Mouse (Mus musculus) lung, postnatal 0 days (tissue): ENCODE data around the gene Pdha2. TPM values are rescaled to one million over a fixed set of nuclear protein-coding genes. Genes with fewer than 3 reads are reported as not detected.

Experiments used
- ATAC-seq: fragments of 200-750 bp; cut with Nextera tagmentation; 2 replicates; pipeline ENCODE4 v1.8.0; 2017; ENCODE audit warnings: moderate library complexity
- DNase-seq: peaks from one replicate; pipeline ENCODE4 v3.0.0-alpha.2; 2016; ENCODE audit warnings: low spot score
- H3K27ac ChIP-seq: fragments of 300-500 bp; sonication (generic); 2 replicates; pipeline ENCODE4 v1.5.1; 2014; ENCODE audit warnings: antibody characterized with exemption, mild to moderate bottlenecking, low read length, mixed read lengths
- H3K27me3 ChIP-seq: fragments of 300-500 bp; sonication (generic); replicated peaks from 2 replicates; pipeline ENCODE4 v1.6.1; 2014; ENCODE audit warnings: low read length, mixed read lengths; ENCODE audit not compliant: insufficient read depth
- H3K36me3 ChIP-seq: fragments of 300-500 bp; sonication (generic); 2 replicates; pipeline ENCODE4 v1.6.1; 2014; ENCODE audit warnings: low read length, mixed read lengths; ENCODE audit not compliant: insufficient read depth
- H3K4me1 ChIP-seq: fragments of 300-500 bp; sonication (generic); 2 replicates; pipeline ENCODE4 v1.6.1; 2014; ENCODE audit warnings: antibody characterized with exemption, low read depth, low read length, mixed read lengths; ENCODE audit not compliant: insufficient read depth
- H3K4me2 ChIP-seq: fragments of 300-500 bp; sonication (generic); replicated peaks from 2 replicates; pipeline ENCODE4 v1.6.1; 2014; ENCODE audit warnings: low read depth, mild to moderate bottlenecking, low read length, moderate library complexity, mixed read lengths
- H3K4me3 ChIP-seq: fragments of 300-500 bp; sonication (generic); 2 replicates; pipeline ENCODE4 v1.5.1; 2014; ENCODE audit warnings: low read depth, low read length
- H3K9ac ChIP-seq: fragments of 300-500 bp; sonication (generic); replicated peaks from 2 replicates; pipeline ENCODE4 v1.6.1; 2014; ENCODE audit warnings: low read depth, mild to moderate bottlenecking
- H3K9me3 ChIP-seq: fragments of 300-500 bp; sonication (generic); 2 replicates; pipeline ENCODE4 v1.6.1; 2016; ENCODE audit warnings: low read length, mixed read lengths
- CTCF ChIP-seq: IDR thresholded peaks from 2 replicates; pipeline ENCODE4 v1.5.1; 2016; ENCODE audit warnings: antibody characterized with exemption, mild to moderate bottlenecking
- EP300 ChIP-seq: IDR thresholded peaks from 2 replicates; pipeline ENCODE4 v1.6.1; 2016; ENCODE audit warnings: antibody characterized with exemption, mild to moderate bottlenecking, control low read depth
- WGBS: fragments of 180-500 bp; shearing (Covaris S2); extraction: QIAGEN DNeasy Blood & Tissue Kit; methylation state at CpG from one replicate; pipeline ENCODE4 v1.1.7; 2014; 5-methylcytosine and 5-hydroxymethylcytosine counted together
- polyA plus RNA-seq: library from polyadenylated mRNA; unstranded; fragments of >200 nt; fragmentation: Nextera tagmentation; extraction: Ambion mirVana; gene quantifications from 2 replicates; pipeline ENCODE4 v1.2.1, GENCODE M21; 2015

Gene Pdha2
- polyA plus RNA-seq, 1 experiment from 2014 or later: not detected

DNA sequence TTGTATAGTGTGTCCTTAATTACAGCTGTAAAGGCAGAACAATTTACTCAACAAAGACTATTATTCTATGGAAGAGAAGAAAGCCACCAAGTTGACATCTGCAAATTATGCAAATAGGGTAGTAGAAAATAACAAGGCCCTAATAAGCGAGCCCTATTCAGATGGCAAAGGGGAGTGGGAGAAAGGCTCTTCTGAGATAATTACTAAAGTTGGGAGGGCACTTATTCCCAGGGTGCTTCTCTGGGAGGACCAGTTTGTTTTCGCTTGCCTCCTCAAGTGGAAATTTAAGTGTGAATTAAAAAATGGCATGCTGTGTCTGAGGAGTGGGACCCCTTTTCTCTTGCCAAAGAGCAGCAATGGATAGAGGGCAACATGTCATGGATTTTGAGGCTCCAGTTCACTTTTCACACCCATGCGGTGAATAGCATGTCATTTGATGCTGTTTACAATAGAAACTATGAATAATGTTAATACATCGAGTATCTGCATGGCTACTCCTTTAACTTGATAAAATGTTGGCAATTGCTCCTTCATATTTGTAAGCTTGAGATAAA lies 14.8 kb downstream of the Pdha2 start:
- no peak overlapping the region for H3K27ac ChIP-seq
- DNase-seq: no peak
- ATAC-seq: no peak
- TF ChIP-seq CTCF (no peak), EP300 (no peak)
- no peaks in the 10 kb centered on the region for H3K9me3 ChIP-seq
- H3K4me2 ChIP-seq: no peak overlapping the region
- no peak overlapping the region for H3K4me3 ChIP-seq
- no peaks in the 10 kb centered on the region for H3K27me3 ChIP-seq
- 69% methylated on average over 4 of the region's 4 CpGs for WGBS
- no peaks in the 10 kb centered on the region for H3K36me3 ChIP-seq
- no peak overlapping the region for H3K9ac ChIP-seq
- H3K4me1 ChIP-seq: no peaks in the 10 kb centered on the region

DNA sequence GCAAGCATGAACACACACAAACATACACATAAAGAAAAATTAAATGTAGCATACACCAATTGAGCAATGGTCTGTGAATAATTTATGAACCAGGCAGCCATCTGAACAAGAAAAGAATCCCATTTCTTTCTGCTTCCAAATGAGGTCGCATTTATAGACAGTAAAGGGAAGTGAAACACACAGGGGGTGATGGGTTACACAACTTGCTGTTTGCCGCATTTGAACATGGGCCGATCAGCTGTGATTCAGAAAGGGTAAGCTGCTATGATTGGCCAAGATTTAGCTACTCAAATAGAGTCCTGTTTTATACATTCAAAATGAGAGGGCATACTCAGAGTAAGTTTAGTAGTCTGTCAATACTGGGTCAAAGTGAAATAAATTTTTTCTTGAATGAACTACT lies 20.5 kb downstream of the Pdha2 start:
- Histone ChIP-seq H3K9me3 (no peaks in the 10 kb centered on the region), H3K4me1 (no peaks in the 10 kb centered on the region), H3K27me3 (no peaks in the 10 kb centered on the region), H3K36me3 (no peaks in the 10 kb centered on the region), H3K27ac (no peak overlapping the region), H3K4me3 (no peak overlapping the region), H3K9ac (no peak overlapping the region), H3K4me2 (no peak overlapping the region)
- TF ChIP-seq EP300 (no peak), CTCF (no peak)
- 78% methylated on average over 3 of the region's 3 CpGs for whole genome bisulfite sequencing
- ATAC-seq (no peak), DNase-seq (no peak)

DNA sequence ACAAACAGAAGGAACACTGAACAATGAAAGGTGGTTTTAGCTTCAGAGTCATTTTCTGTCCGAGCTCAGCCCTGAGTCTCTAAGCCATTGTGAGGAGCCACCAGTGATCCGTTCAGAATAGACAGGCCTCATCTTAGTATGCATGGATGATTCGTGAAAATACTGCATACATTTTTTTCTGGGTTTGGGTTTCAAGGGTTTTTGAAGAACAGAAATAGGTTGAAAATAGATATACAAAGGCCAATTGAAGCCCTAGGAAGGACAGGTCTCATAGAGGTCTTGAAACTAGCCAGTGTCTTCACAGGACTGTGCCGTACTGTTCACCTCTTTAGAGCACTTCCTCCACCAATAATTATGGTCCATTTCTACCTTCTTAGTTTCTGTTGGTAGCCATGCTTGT lies 21.7 kb downstream of the Pdha2 start:
- H3K9ac ChIP-seq: no peak overlapping the region
- TF ChIP-seq CTCF: no peak
- no peak for TF ChIP-seq EP300
- H3K36me3 ChIP-seq: no peaks in the 10 kb centered on the region
- no peak overlapping the region for H3K27ac ChIP-seq
- WGBS: 83% methylated on average over 4 of the region's 4 CpGs
- no peak overlapping the region for H3K4me3 ChIP-seq
- no peaks in the 10 kb centered on the region for H3K27me3 ChIP-seq
- no peak overlapping the region for H3K4me2 ChIP-seq
- no peaks in the 10 kb centered on the region for H3K9me3 ChIP-seq
- DNase-seq (no peak), ATAC-seq (no peak)
- no peaks in the 10 kb centered on the region for H3K4me1 ChIP-seq

DNA sequence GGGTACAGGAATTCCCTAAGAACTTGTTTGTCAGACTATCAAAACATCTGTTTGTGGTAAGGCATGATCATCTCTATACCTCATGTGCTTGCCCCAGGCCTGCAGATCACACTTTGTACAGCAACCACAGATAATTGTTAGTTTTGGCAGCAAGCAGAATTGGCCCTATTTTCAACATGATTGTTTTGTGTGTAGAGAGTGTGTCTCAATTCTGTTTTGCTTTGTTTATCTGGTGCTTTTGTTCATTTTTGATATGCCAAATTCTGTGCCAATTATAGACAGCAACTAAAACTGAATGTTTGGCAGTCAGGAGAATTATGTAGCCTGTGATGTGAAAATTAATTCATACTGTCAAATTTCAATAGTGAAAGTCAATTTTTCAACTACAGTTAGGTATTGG lies 51.2 kb downstream of the Pdha2 start:
- ATAC-seq: no peak

More for the DNA sequence above, 51.2 kb downstream of the Pdha2 start:
- TF ChIP-seq CTCF (no peak), EP300 (no peak)
- Histone ChIP-seq H3K4me1 (no peaks in the 10 kb centered on the region), H3K9me3 (no peaks in the 10 kb centered on the region), H3K4me3 (no peak overlapping the region), H3K27me3 (no peaks in the 10 kb centered on the region), H3K4me2 (no peak overlapping the region), H3K36me3 (no peaks in the 10 kb centered on the region), H3K27ac (no peak overlapping the region), H3K9ac (no peak overlapping the region)
- DNase-seq: no peak
